Mouse (Mus musculus): ENCODE data around the gene Cnot6l.

- no peak for TF ChIP-seq CTCF (IDR thresholded peaks at IDR 0.05; ENCODE audit: control insufficient read depth, insufficient read depth, insufficient read length)
- no peak for TF ChIP-seq MAX (IDR thresholded peaks at IDR 0.05)
- peak; percentile 67 for TF ChIP-seq CEBPB (IDR thresholded peaks at IDR 0.05; ENCODE audit: low read depth)
These were observed 124.7 kb downstream of the Cnot6l start for GRCm38 (mm10) chr5:96039188-96039840.

Measured in C2C12 (cell line).